Mouse (Mus musculus) heart, adult 8-10 months (tissue): ENCODE measurements around the gene Gart. TPM values are rescaled to one million over a fixed set of nuclear protein-coding genes. Genes with fewer than 3 reads are reported as not detected.
"Not testable (repeated sequence)": the region's sequence is repeated elsewhere in the genome, so short reads cannot be mapped to it uniquely, and the experiment has no call there.

ENCODE experiments used
- DNase-seq: peaks from one replicate; pipeline ENCODE4 v3.0.0; 2022; ENCODE audit warnings: low spot score
- total RNA-seq, 4 experiments: library from RNA; stranded (reverse); gene quantifications; 2 replicates each; pipeline ENCODE4 v1.2.4; 2022

The Gart gene
- total RNA-seq, 4 experiments from 2014 or later: 72.7 to 86.8 (median 73.1) TPM

- DNase-seq: peak; percentile 72
Observed at GRCm38 (mm10) chr16:91648220-91648550, 1.4 kb upstream of the Gart start.

GRCm38 (mm10) chr16:91647461-91648219, 888 bp upstream of the Gart start, which contains the start of gene Son:
Gene Son, plus strand, starts transcription at chr16:91647506.
- peak; percentile 96 for DNase-seq

- no peak for DNase-seq
Observed at GRCm38 (mm10) chr16:91645995-91646602, 653 bp downstream of the Gart start.

- DNase-seq: not testable (repeated sequence)
Observed at GRCm38 (mm10) chr16:91645420-91645819, 1.3 kb downstream of the Gart start.

- DNase-seq: no peak
Observed at GRCm38 (mm10) chr16:91644901-91645300, 1.9 kb downstream of the Gart start.

- DNase-seq: no peak
Observed at GRCm38 (mm10) chr16:91640171-91640570, 6.6 kb downstream of the Gart start.

- no peak for DNase-seq
Observed at GRCm38 (mm10) chr16:91639636-91640035, 7.1 kb downstream of the Gart start.

GRCm38 (mm10) chr16:91639161-91639560, 7.6 kb downstream of the Gart start:
- DNase-seq: no peak

GRCm38 (mm10) chr16:91633641-91634040, 13.1 kb downstream of the Gart start:
- DNase-seq: no peak

- DNase-seq: no peak
Observed at GRCm38 (mm10) chr16:91632940-91633339, 13.8 kb downstream of the Gart start.

- DNase-seq: no peak
Observed at GRCm38 (mm10) chr16:91632439-91632838, 14.3 kb downstream of the Gart start.

- no peak for DNase-seq
Observed at GRCm38 (mm10) chr16:91630584-91630983, 16.2 kb downstream of the Gart start.

GRCm38 (mm10) chr16:91629749-91630148, 17.0 kb downstream of the Gart start:
- DNase-seq: no peak

- DNase-seq: no peak
Observed at GRCm38 (mm10) chr16:91628673-91629072, 18.1 kb downstream of the Gart start.

- no peak for DNase-seq
Observed at GRCm38 (mm10) chr16:91627831-91628230, 18.9 kb downstream of the Gart start.

- no peak for DNase-seq
Observed at GRCm38 (mm10) chr16:91623074-91623473, 23.7 kb downstream of the Gart start.

GRCm38 (mm10) chr16:91620991-91621390, 25.8 kb downstream of the Gart start:
- DNase-seq: no peak

- DNase-seq: no peak
Observed at GRCm38 (mm10) chr16:91620185-91620584, 26.6 kb downstream of the Gart start.

GRCm38 (mm10) chr16:91618511-91619501, 27.9 kb downstream of the Gart start, which contains the start of gene Dnajc28:
Gene Dnajc28, minus strand, starts transcription at chr16:91619026.
- peak; percentile 84 for DNase-seq

GRCm38 (mm10) chr16:91614552-91614951, 32.2 kb downstream of the Gart start:
- no peak for DNase-seq

- DNase-seq: no peak
Observed at GRCm38 (mm10) chr16:91612525-91612924, 34.2 kb downstream of the Gart start.

- DNase-seq: peak; percentile 28
Observed at GRCm38 (mm10) chr16:91611248-91611647, 35.5 kb downstream of the Gart start.
